Mouse (Mus musculus): Measurements from ENCODE around the gene Rasal2. TPM values are rescaled to one million over a fixed set of nuclear protein-coding genes. Genes with fewer than 3 reads are reported as not detected.
A peak's percentile ranks its signal among the peaks of the same experiment; 100 is the strongest.

Gene Rasal2
- polyA plus RNA-seq, 1 experiment from 2014 or later = 15.3 TPM

DNA sequence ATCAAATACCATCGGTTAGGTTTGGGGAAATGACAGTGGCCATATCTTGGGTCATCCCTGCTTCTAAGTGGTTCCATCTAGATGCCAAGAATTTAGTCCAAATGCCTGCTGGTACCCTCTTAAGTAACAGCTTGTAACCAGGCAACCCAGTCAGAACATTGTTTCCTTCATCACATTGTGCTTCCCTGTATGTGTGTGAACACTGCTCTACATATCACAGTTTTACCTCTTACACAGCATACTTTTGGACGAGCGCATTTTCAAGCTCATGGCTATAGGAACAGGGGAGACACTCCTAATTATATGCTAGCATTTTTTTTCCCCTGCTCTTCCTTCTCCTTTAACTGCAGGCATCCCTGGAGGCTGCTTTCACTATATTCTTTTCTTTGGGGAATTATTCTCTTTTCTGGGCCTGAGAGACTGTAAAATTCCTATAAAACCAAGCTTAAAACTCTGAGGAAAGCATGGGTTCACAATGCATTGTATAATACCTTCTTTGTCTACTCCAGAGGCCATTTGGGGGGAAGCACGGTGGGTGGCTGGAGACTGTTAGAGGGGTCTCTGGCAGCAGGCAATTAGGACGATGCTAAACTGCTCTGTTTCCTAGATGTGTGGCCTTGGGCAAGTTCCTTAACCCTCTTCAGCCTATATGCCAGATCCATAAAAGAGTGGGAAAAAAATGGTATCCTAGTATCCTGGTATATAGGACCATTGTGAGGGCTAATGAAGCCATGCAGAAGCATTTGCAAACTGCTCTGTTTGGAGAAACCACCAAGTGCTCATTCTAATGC lies 40.6 kb upstream of the Rasal2 start:
- WGBS = 88% methylated on average over 5 of the region's 5 CpGs
- no peak for ATAC-seq

DNA sequence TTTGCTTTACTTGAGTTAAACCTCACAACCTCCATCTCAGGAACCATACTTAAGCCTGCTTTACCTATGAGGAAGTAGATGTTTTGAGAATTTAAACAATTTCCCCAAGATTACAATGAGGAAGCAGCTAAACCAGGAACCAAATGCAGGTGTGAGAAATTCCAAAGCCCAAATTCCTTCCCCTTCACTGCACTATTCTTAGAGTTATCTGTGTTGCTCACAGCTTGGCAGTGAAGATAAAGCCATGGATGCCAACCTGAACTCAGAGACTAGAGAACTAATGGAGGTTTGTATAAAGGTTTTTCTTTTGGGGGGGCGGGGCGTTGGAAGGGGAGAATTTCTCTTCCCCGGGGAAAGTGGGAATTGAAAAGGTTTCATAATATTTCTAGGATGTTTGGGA lies 39.9 kb upstream of the Rasal2 start:
- ATAC-seq = no peak
- H3K4me1 ChIP-seq (ENCODE audit: insufficient read depth, low read depth, low read length) = peaks cover 7% of the 10 kb centered on the region; the same call in 1 of the 2 replicates

More for the DNA sequence above, 40.6 kb upstream of the Rasal2 start:
- Histone ChIP-seq H3K36me3 (ENCODE audit: insufficient read depth, low read length) (no peaks in the 10 kb centered on the region), H3K27me3 (replicated peaks; ENCODE audit: insufficient read depth, low read length) (no peaks in the 10 kb centered on the region), H3K9ac (replicated peaks; ENCODE audit: low read depth) (no peak overlapping the region), H3K4me3 (ENCODE audit: low read depth, low read length) (no peak overlapping the region), H3K4me2 (replicated peaks; ENCODE audit: low read depth, low read length) (no peak overlapping the region), H3K4me1 (ENCODE audit: insufficient read depth, low read depth, low read length) (peaks cover 7% of the 10 kb centered on the region; the same call in 1 of the 2 replicates), H3K27ac (ENCODE audit: low read length) (no peak overlapping the region), H3K9me3 (ENCODE audit: low read length) (no peaks in the 10 kb centered on the region)
- no peak for DNase-seq (ENCODE audit: low spot score)
- no peak for TF ChIP-seq EP300 (IDR thresholded peaks at IDR 0.05)
- TF ChIP-seq CTCF (IDR thresholded peaks at IDR 0.05) = no peak

DNA sequence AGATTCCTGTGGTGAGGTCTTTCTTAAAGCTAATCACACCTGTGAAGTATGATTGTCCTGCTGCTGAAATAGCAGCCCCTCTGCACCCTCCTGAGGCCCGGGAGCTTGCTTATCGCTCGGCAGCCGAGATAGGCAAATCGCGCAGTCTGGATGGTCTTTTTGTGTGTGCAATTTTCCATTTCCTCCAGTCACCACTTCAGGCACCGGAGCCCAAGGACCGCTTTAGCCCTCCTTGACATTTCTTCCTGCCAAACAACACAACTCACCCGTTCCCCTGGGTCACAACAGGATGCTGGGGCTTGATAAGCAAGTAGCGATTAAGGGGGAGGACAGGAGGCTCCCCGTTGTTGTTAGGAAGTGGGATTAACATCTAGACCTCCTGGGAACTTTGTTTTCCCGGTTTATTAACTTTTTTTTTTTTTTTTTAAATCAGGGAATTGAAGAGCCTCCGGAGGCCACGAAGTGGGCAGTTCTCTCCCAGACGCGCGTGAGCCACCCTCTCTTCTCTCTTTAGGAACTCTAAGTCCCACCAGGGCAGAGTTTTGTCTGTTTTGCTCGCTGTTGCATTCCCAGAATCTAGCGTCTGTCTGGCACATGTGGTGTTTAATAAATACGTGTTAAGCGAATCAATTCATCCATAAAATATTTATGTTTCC lies 37.7 kb upstream of the Rasal2 start:
- ATAC-seq = peak; percentile 62
- WGBS = 6% methylated on average over 21 of the region's 21 CpGs

More for the DNA sequence above, 39.9 kb upstream of the Rasal2 start:
- Histone ChIP-seq H3K9ac (replicated peaks; ENCODE audit: low read depth) (no peak overlapping the region), H3K4me2 (replicated peaks; ENCODE audit: low read depth, low read length) (no peak overlapping the region), H3K4me3 (ENCODE audit: low read depth, low read length) (no peak overlapping the region), H3K27ac (ENCODE audit: low read length) (no peak overlapping the region), H3K36me3 (ENCODE audit: insufficient read depth, low read length) (no peaks in the 10 kb centered on the region), H3K9me3 (ENCODE audit: low read length) (no peaks in the 10 kb centered on the region), H3K27me3 (replicated peaks; ENCODE audit: insufficient read depth, low read length) (no peaks in the 10 kb centered on the region)
- no peak for TF ChIP-seq CTCF (IDR thresholded peaks at IDR 0.05)
- TF ChIP-seq EP300 (IDR thresholded peaks at IDR 0.05) = no peak
- DNase-seq (ENCODE audit: low spot score) = no peak
- WGBS = 75% methylated on average over 3 of the region's 3 CpGs

DNA sequence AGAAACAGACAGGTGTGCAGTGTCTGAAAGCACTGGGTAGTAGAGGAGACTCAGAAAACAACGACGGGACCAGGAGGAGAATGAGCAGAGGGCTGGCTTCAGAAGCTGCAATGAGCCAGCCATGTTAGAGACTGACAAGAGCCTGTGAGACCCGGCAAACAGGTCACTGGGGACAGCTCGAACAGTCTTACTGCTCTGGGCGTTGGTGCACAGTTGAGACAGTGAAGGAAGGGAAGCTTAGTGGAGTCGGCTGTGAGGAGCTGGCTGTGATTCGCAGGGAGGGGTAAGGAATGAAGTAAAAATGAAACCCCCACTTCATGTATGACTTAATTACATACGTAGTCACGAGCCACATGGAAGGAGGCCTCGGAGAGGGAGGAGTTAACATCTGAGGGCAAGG lies 37.1 kb upstream of the Rasal2 start:
- Histone ChIP-seq H3K27me3 (replicated peaks; ENCODE audit: insufficient read depth, low read length) (no peaks in the 10 kb centered on the region), H3K9ac (replicated peaks; ENCODE audit: low read depth) (0 out of 2 replicates have a peak overlapping the region, but pooled peaks have one; percentile 12), H3K4me1 (ENCODE audit: insufficient read depth, low read depth, low read length) (peaks cover 7% of the 10 kb centered on the region; the same call in 1 of the 2 replicates), H3K9me3 (ENCODE audit: low read length) (no peaks in the 10 kb centered on the region), H3K4me2 (replicated peaks; ENCODE audit: low read depth, low read length) (peak overlapping the region; percentile 51), H3K4me3 (ENCODE audit: low read depth, low read length) (peak overlapping the region; percentile 6; the same call in 1 of the 2 replicates), H3K36me3 (ENCODE audit: insufficient read depth, low read length) (no peaks in the 10 kb centered on the region), H3K27ac (ENCODE audit: low read length) (peak overlapping the region; percentile 33; the same call in 1 of the 2 replicates)
- TF ChIP-seq EP300 (IDR thresholded peaks at IDR 0.05) = no peak
- no peak for TF ChIP-seq CTCF (IDR thresholded peaks at IDR 0.05)
- WGBS = 12% methylated on average over 10 of the region's 10 CpGs
- ATAC-seq (0 out of 2 replicates have a peak, but pooled peaks have one; percentile 19), DNase-seq (ENCODE audit: low spot score) (no peak)

More for the DNA sequence above, 37.7 kb upstream of the Rasal2 start:
- H3K36me3 ChIP-seq (ENCODE audit: insufficient read depth, low read length) = no peaks in the 10 kb centered on the region
- TF ChIP-seq EP300 (IDR thresholded peaks at IDR 0.05) (no peak), CTCF (IDR thresholded peaks at IDR 0.05) (no peak)
- H3K27ac ChIP-seq (ENCODE audit: low read length) = no peak overlapping the region
- peak; percentile 67 for DNase-seq (ENCODE audit: low spot score)
- no peaks in the 10 kb centered on the region for H3K27me3 ChIP-seq (replicated peaks; ENCODE audit: insufficient read depth, low read length)
- H3K4me2 ChIP-seq (replicated peaks; ENCODE audit: low read depth, low read length) = peak overlapping the region; percentile 51
- H3K9me3 ChIP-seq (ENCODE audit: low read length) = no peaks in the 10 kb centered on the region
- H3K4me1 ChIP-seq (ENCODE audit: insufficient read depth, low read depth, low read length) = peaks cover 7% of the 10 kb centered on the region; the same call in 1 of the 2 replicates
- peak overlapping the region; percentile 6; the same call in 1 of the 2 replicates for H3K4me3 ChIP-seq (ENCODE audit: low read depth, low read length)
- peak overlapping the region; percentile 12; the same call in 1 of the 2 replicates for H3K9ac ChIP-seq (replicated peaks; ENCODE audit: low read depth)

DNA sequence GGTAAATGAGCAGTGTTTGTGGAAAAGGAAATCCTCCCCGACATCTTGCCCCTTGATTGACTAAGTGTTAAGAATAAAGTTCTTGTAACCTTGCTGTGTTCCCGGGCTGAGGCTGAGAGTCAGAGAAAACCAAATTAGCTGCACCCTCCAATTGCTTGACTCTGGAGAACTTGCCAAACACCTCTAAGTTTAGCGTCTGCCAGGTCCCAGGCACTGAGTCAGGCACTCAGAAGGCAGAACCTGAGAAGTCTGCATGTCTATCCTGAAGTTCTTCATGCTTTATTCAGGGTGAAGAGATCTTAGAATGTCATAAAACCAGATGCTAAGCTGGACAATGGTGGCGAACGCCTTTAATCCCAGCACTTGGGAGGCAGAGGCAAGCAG lies 36.4 kb upstream of the Rasal2 start:
- ATAC-seq (no peak), DNase-seq (ENCODE audit: low spot score) (no peak)
- peaks cover 7% of the 10 kb centered on the region; the same call in 1 of the 2 replicates for H3K4me1 ChIP-seq (ENCODE audit: insufficient read depth, low read depth, low read length)
- TF ChIP-seq CTCF (IDR thresholded peaks at IDR 0.05) (no peak), EP300 (IDR thresholded peaks at IDR 0.05) (no peak)
- no peaks in the 10 kb centered on the region for H3K9me3 ChIP-seq (ENCODE audit: low read length)
- H3K27ac ChIP-seq (ENCODE audit: low read length) = no peak overlapping the region
- WGBS = 45% methylated on average over 5 of the region's 5 CpGs
- H3K4me3 ChIP-seq (ENCODE audit: low read depth, low read length) = no peak overlapping the region
- H3K36me3 ChIP-seq (ENCODE audit: insufficient read depth, low read length) = no peaks in the 10 kb centered on the region
- H3K4me2 ChIP-seq (replicated peaks; ENCODE audit: low read depth, low read length) = no peak overlapping the region
- no peak overlapping the region for H3K9ac ChIP-seq (replicated peaks; ENCODE audit: low read depth)
- no peaks in the 10 kb centered on the region for H3K27me3 ChIP-seq (replicated peaks; ENCODE audit: insufficient read depth, low read length)

DNA sequence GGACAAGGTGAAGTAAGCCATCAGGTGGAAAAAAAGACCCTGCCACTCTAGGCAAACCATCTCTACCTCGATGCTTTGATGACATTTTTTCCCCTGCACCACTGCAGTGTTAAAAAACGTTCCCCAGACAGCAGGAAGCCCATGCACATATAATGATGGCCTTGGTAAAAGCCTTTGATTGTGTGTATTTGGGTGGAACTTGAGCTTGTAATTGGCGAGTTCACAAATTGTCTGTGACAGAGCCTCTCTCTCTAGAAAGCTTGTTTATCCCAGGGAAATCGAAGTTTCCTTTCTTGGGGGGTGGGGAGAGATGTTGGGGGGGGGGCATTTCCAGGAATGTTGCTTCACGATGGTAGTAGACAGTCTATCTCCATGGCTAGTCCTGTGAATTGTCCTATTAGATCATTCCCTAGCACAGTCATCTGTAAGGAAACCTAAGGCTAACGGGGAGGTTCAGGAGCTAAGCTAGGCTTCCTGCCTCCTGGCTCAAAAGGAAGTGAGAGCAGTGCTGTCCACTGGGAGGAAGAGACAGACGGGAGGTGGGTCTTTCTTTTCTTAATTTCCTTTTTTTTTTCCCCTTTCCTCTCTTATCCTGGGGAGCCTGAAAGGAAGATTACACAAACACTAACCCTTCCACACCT lies 35.9 kb upstream of the Rasal2 start:
- H3K9me3 ChIP-seq (ENCODE audit: low read length) = no peaks in the 10 kb centered on the region
- DNase-seq (ENCODE audit: low spot score) (peak; percentile 24), ATAC-seq (peak; percentile 65)
- H3K4me3 ChIP-seq (ENCODE audit: low read depth, low read length) = no peak overlapping the region
- H3K36me3 ChIP-seq (ENCODE audit: insufficient read depth, low read length) = no peaks in the 10 kb centered on the region
- H3K27me3 ChIP-seq (replicated peaks; ENCODE audit: insufficient read depth, low read length) = no peaks in the 10 kb centered on the region
- 29% methylated on average over 7 of the region's 7 CpGs for WGBS
- H3K4me1 ChIP-seq (ENCODE audit: insufficient read depth, low read depth, low read length) = peaks cover 7% of the 10 kb centered on the region; the same call in 1 of the 2 replicates
- no peak overlapping the region for H3K4me2 ChIP-seq (replicated peaks; ENCODE audit: low read depth, low read length)
- H3K27ac ChIP-seq (ENCODE audit: low read length) = no peak overlapping the region
- TF ChIP-seq CTCF (IDR thresholded peaks at IDR 0.05) (no peak), EP300 (IDR thresholded peaks at IDR 0.05) (no peak)
- no peak overlapping the region for H3K9ac ChIP-seq (replicated peaks; ENCODE audit: low read depth)
